Mouse (Mus musculus) forebrain, postnatal 0 days (tissue): ENCODE measurements around the gene Il6ra. TPM values are rescaled to one million over a fixed set of nuclear protein-coding genes. Genes with fewer than 3 reads are reported as not detected.

ENCODE experiments used
- ATAC-seq: fragments of 200-750 bp; cut with Nextera tagmentation; 2 replicates; pipeline ENCODE4 v1.8.0; 2017; ENCODE audit warnings: mild to moderate bottlenecking, moderate library complexity
- DNase-seq: peaks from one replicate; pipeline ENCODE4 v3.0.0-alpha.2; 2015
- H3K27ac ChIP-seq: fragments of 300-500 bp; sonication (generic); 2 replicates; pipeline ENCODE4 v1.5.1; 2014; ENCODE audit warnings: low read depth, mild to moderate bottlenecking, antibody characterized with exemption, low read length, moderate library complexity, mixed read lengths
- H3K27me3 ChIP-seq: fragments of 300-500 bp; sonication (generic); 2 replicates; pipeline ENCODE4 v1.6.1; 2014; ENCODE audit warnings: mild to moderate bottlenecking, low read length, mixed read lengths; ENCODE audit not compliant: insufficient read depth
- H3K36me3 ChIP-seq: fragments of 300-500 bp; sonication (generic); 2 replicates; pipeline ENCODE4 v1.6.1; 2014; ENCODE audit warnings: mild to moderate bottlenecking, moderate library complexity; ENCODE audit not compliant: insufficient read depth
- H3K4me1 ChIP-seq: fragments of 300-500 bp; sonication (generic); 2 replicates; pipeline ENCODE4 v1.6.1; 2014; ENCODE audit warnings: antibody characterized with exemption; ENCODE audit not compliant: insufficient read depth
- H3K4me2 ChIP-seq: fragments of 300-500 bp; sonication (generic); 2 replicates; pipeline ENCODE4 v1.6.1; 2014; ENCODE audit warnings: low read depth, mild to moderate bottlenecking, moderate library complexity
- H3K4me3 ChIP-seq: fragments of 300-500 bp; sonication (generic); 2 replicates; pipeline ENCODE4 v1.5.1; 2014; ENCODE audit warnings: low read depth, low read length, mixed read lengths
- H3K9ac ChIP-seq: fragments of 300-500 bp; sonication (generic); 2 replicates; pipeline ENCODE4 v1.6.1; 2014; ENCODE audit warnings: mild to moderate bottlenecking
- H3K9me3 ChIP-seq: fragments of 300-500 bp; sonication (generic); 2 replicates; pipeline ENCODE4 v1.6.1; 2016; ENCODE audit warnings: low read length
- CTCF ChIP-seq: sonication (generic); IDR thresholded peaks from 2 replicates; pipeline ENCODE4 v1.5.1; 2016; ENCODE audit warnings: antibody characterized with exemption, control low read depth, low read depth
- WGBS: fragments of 180-500 bp; shearing (Covaris S2); extraction: QIAGEN DNeasy Blood & Tissue Kit; methylation state at CpG from one replicate; pipeline ENCODE4 v1.1.7; 2014; 5-methylcytosine and 5-hydroxymethylcytosine counted together
- polyA plus RNA-seq: library from polyadenylated mRNA; unstranded; fragments of >200 nt; fragmentation: Nextera tagmentation; extraction: Ambion mirVana; gene quantifications from 2 replicates; pipeline ENCODE4 v1.2.1, GENCODE M21; 2015
- total RNA-seq: library from RNA; depleted of rRNA; stranded (reverse); fragments of >200 nt; gene quantifications from 2 replicates; pipeline ENCODE4 v1.2.3, GENCODE M21; 2014; rRNA removed

Gene Il6ra
- total and polyA plus RNA-seq, 2 experiments from 2014 or later, result 1.7 TPM

GRCm38 (mm10) chr3:89821096-89821513 is 91.9 kb downstream of the Il6ra start:
- Histone ChIP-seq H3K4me3 (no peak overlapping the region), H3K9me3 (no peaks in the 10 kb centered on the region), H3K36me3 (no peaks in the 10 kb centered on the region), H3K4me1 (no peaks in the 10 kb centered on the region), H3K27ac (no peak overlapping the region), H3K9ac (no peak overlapping the region), H3K27me3 (no peaks in the 10 kb centered on the region), H3K4me2 (no peak overlapping the region)
- TF ChIP-seq CTCF, result no peak
- DNase-seq (no peak), ATAC-seq (no peak)
- whole genome bisulfite sequencing, result 88% methylated on average over 11 of the region's 11 CpGs

DNA sequence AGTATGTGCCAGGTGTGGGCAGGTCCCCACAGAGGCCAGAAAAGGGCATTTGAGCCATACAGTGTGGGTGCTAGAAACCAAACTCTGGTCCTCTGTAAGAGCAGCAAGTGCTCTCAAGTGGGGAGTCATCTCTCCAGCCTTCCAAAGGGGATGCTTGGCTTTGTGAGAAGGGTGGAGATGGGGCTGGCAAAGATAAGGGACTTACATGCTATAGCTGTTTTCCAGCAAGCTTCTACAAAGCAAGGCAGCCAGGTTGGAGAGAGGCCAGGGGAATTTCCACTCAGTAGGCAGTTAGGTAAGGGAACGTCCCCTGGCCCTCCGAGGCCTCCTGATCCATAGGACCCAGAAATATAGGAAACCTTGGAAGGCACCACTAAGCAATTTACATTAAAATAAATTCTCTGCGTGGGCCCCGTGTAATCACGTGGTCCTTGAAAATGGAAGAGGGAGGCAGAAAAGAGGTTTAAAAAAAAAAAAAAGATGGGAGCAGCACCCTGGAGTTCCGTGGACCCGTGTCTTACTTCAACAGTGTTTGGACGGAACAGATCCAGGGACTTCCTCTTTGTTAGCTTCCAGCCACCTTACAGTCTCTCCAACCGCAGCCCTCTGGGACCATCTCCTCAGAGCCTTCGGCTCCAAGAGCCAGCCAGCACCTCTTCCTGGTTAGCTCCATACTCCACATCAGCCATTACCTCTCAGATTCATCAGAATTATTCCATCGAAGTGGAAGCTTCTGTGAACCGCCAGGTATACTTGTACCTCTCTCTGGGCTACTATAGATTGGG is 92.5 kb downstream of the Il6ra start:
- no peak overlapping the region for H3K27ac ChIP-seq
- no peaks in the 10 kb centered on the region for H3K36me3 ChIP-seq
- H3K4me2 ChIP-seq, result no peak overlapping the region
- 90% methylated on average over 12 of the region's 12 CpGs for WGBS
- no peaks in the 10 kb centered on the region for H3K27me3 ChIP-seq
- no peaks in the 10 kb centered on the region for H3K4me1 ChIP-seq
- ATAC-seq (no peak), DNase-seq (no peak)
- H3K9me3 ChIP-seq, result no peaks in the 10 kb centered on the region
- no peak for TF ChIP-seq CTCF
- H3K9ac ChIP-seq, result no peak overlapping the region
- no peak overlapping the region for H3K4me3 ChIP-seq

GRCm38 (mm10) chr3:89819897-89820296 is 93.1 kb downstream of the Il6ra start:
- H3K4me3 ChIP-seq, result no peak overlapping the region
- no peak overlapping the region for H3K4me2 ChIP-seq
- H3K9me3 ChIP-seq, result no peaks in the 10 kb centered on the region
- H3K27ac ChIP-seq, result no peak overlapping the region
- no peaks in the 10 kb centered on the region for H3K27me3 ChIP-seq
- no peak overlapping the region for H3K9ac ChIP-seq
- ATAC-seq (no peak), DNase-seq (no peak)
- no peaks in the 10 kb centered on the region for H3K36me3 ChIP-seq
- H3K4me1 ChIP-seq, result no peaks in the 10 kb centered on the region
- WGBS, result 71% methylated on average over 7 of the region's 7 CpGs
- no peak for TF ChIP-seq CTCF

- Histone ChIP-seq H3K9ac (no peak overlapping the region), H3K4me3 (no peak overlapping the region)
- 72% methylated on average over 3 of the region's 3 CpGs for WGBS
Observed at GRCm38 (mm10) chr3:89818605-89819004, 94.4 kb downstream of the Il6ra start.

DNA sequence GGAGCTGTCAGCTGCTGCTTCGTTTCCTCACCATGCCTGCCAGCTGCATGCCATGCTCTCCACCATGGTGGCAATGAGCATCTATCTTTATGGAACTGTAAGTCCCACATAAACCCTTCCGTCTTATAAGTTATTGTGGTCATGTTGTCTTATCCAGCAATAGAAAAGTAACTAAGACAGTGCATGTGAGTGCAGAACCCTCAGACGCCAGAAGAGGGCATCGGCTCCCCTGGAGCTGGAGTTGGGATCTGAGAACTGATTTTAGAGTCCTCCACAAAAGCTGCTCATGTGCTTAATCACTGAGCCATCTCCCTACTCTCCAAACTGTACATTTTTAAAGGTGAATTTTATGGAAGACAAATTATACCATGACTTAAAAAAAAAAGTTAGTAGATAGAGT is 95.9 kb downstream of the Il6ra start:
- H3K27me3 ChIP-seq, result no peaks in the 10 kb centered on the region
- no peak overlapping the region for H3K9ac ChIP-seq
- ATAC-seq, result no peak
- TF ChIP-seq CTCF, result peak; percentile 31; the same call in 1 of the 2 replicates
- H3K4me3 ChIP-seq, result no peak overlapping the region
- no peaks in the 10 kb centered on the region for H3K4me1 ChIP-seq
- DNase-seq, result no peak
- H3K4me2 ChIP-seq, result no peak overlapping the region
- H3K9me3 ChIP-seq, result no peaks in the 10 kb centered on the region
- no peak overlapping the region for H3K27ac ChIP-seq
- H3K36me3 ChIP-seq, result no peaks in the 10 kb centered on the region
- WGBS, result 71% methylated on average over 4 of the region's 4 CpGs

More at GRCm38 (mm10) chr3:89818605-89819004, 94.4 kb downstream of the Il6ra start:
- no peak overlapping the region for H3K27ac ChIP-seq
- H3K36me3 ChIP-seq, result no peaks in the 10 kb centered on the region
- H3K4me2 ChIP-seq, result no peak overlapping the region
- ATAC-seq (no peak), DNase-seq (no peak)
- no peak for TF ChIP-seq CTCF
- H3K27me3 ChIP-seq, result no peaks in the 10 kb centered on the region
- no peaks in the 10 kb centered on the region for H3K9me3 ChIP-seq
- H3K4me1 ChIP-seq, result no peaks in the 10 kb centered on the region

Other genes with a start within 250 kb of the Il6ra start
- 62.4 and 78.2 TPM in 2 replicates for gene Adar, start 198.2 kb downstream of the Il6ra start, total RNA-seq
- gene Adar, start 198.2 kb downstream of the Il6ra start, polyA plus RNA-seq, result 14.0 and 18.5 TPM in 2 replicates
- 32.8 and 41.9 TPM in 2 replicates for gene Chrnb2, start 148.6 kb downstream of the Il6ra start, total RNA-seq
- 14.5 and 17.3 TPM in 2 replicates for gene Chrnb2, start 148.6 kb downstream of the Il6ra start, polyA plus RNA-seq
- gene Ube2q1, start 139.6 kb downstream of the Il6ra start, total RNA-seq, result 68.9 and 71.9 TPM in 2 replicates
- gene Ube2q1, start 139.6 kb downstream of the Il6ra start, polyA plus RNA-seq, result 9.5 and 9.9 TPM in 2 replicates
- 1.8 and 2.1 TPM in 2 replicates for gene She, start 81.8 kb downstream of the Il6ra start, total RNA-seq
- 0.65 and 0.86 TPM in 2 replicates for gene She, start 81.8 kb downstream of the Il6ra start, polyA plus RNA-seq
- gene Atp8b2, start 50.3 kb upstream of the Il6ra start, total RNA-seq, result 54.7 and 77.9 TPM in 2 replicates
- 4.8 and 6.2 TPM in 2 replicates for gene Atp8b2, start 50.3 kb upstream of the Il6ra start, polyA plus RNA-seq
- gene Hax1, start 85.6 kb upstream of the Il6ra start, total RNA-seq, result 43.9 and 59.8 TPM in 2 replicates
- gene Hax1, start 85.6 kb upstream of the Il6ra start, polyA plus RNA-seq, result 73.4 and 78.2 TPM in 2 replicates
- 91.3 and 94.7 TPM in 2 replicates for gene 4933434E20Rik, start 138.4 kb upstream of the Il6ra start, total RNA-seq
- 213 and 221 TPM in 2 replicates for gene 4933434E20Rik, start 138.4 kb upstream of the Il6ra start, polyA plus RNA-seq
- 76.9 and 103 TPM in 2 replicates for gene Ubap2l, start 139.4 kb upstream of the Il6ra start, total RNA-seq
- gene Ubap2l, start 139.4 kb upstream of the Il6ra start, polyA plus RNA-seq, result 93.8 and 118 TPM in 2 replicates
- gene Tpm3, start 159.5 kb upstream of the Il6ra start, total RNA-seq, result 315 and 316 TPM in 2 replicates
- gene Tpm3, start 159.5 kb upstream of the Il6ra start, polyA plus RNA-seq, result 419 and 440 TPM in 2 replicates
- gene Nup210l, start 190.9 kb upstream of the Il6ra start, total RNA-seq, result 0.31 and 0.38 TPM in 2 replicates
- gene Nup210l, start 190.9 kb upstream of the Il6ra start, polyA plus RNA-seq, result 0.10 and 0.11 TPM in 2 replicates